Mouse (Mus musculus) cerebellum, adult 9-10 months (tissue): ENCODE measurements around the gene Cd33.

Source experiments
- DNase-seq: peaks from one replicate; pipeline ENCODE4 v3.0.0; 2022

Gene Cd33

GRCm38 (mm10) chr7:43512519-43512918 is 31.7 kb downstream of the Cd33 start:
- DNase-seq: no peak

- no peak for DNase-seq
Measured at GRCm38 (mm10) chr7:43511707-43512478, 32.3 kb downstream of the Cd33 start.

GRCm38 (mm10) chr7:43495343-43496021 is 48.7 kb downstream of the Cd33 start:
- peak; percentile 77 for DNase-seq

- peak; percentile 50 for DNase-seq
Measured at GRCm38 (mm10) chr7:43490861-43491260, 53.4 kb downstream of the Cd33 start.

- DNase-seq: peak; percentile 91
Measured at GRCm38 (mm10) chr7:43490182-43490584, 54.0 kb downstream of the Cd33 start.

GRCm38 (mm10) chr7:43489631-43490125 is 54.5 kb downstream of the Cd33 start, which contains the start of gene Iglon5:
Iglon5 (minus strand) TSS chr7:43490075.
- DNase-seq: no peak

- DNase-seq: peak; percentile 66
Measured at GRCm38 (mm10) chr7:43488646-43489045, 55.6 kb downstream of the Cd33 start.

- DNase-seq: peak; percentile 1
Measured at GRCm38 (mm10) chr7:43483236-43483635, 61.0 kb downstream of the Cd33 start.

GRCm38 (mm10) chr7:43482090-43482716 is 62.0 kb downstream of the Cd33 start:
- peak; percentile 43 for DNase-seq

GRCm38 (mm10) chr7:43481191-43481590 is 63.0 kb downstream of the Cd33 start:
- DNase-seq: no peak

- no peak for DNase-seq
Measured at GRCm38 (mm10) chr7:43476376-43476775, 67.9 kb downstream of the Cd33 start.

- no peak for DNase-seq
Measured at GRCm38 (mm10) chr7:43475706-43476105, 68.5 kb downstream of the Cd33 start.
